Mouse (Mus musculus) C2C12 (cell line): ENCODE measurements around the gene Fem1b. TPM values are rescaled to one million over a fixed set of nuclear protein-coding genes. Genes with fewer than 3 reads are reported as not detected.

Source experiments
- H3K27me3 ChIP-seq: one replicate; pipeline ENCODE4 v1.6.1; 2011; ENCODE audit not compliant: control insufficient read depth, insufficient read depth, insufficient read length
- H3K36me3 ChIP-seq: one replicate; pipeline ENCODE4 v1.6.1; 2011; ENCODE audit not compliant: control insufficient read depth, insufficient read depth
- H3K4me3 ChIP-seq: one replicate; pipeline ENCODE4 v1.5.1; 2011; ENCODE audit warnings: mild to moderate bottlenecking, control low read depth; ENCODE audit not compliant: poor library complexity, insufficient read depth, severe bottlenecking
- H3K79me2 ChIP-seq: one replicate; pipeline ENCODE4 v1.6.1; 2011; ENCODE audit not compliant: control insufficient read depth, insufficient read depth
- H3K79me3 ChIP-seq: one replicate; pipeline ENCODE4 v1.6.1; 2011; ENCODE audit warnings: low read depth, control low read depth
- H3ac ChIP-seq: one replicate; pipeline ENCODE3; 2011; ENCODE audit warnings: low read depth; ENCODE audit not compliant: control insufficient read depth, insufficient read length
- CEBPB ChIP-seq: IDR thresholded peaks from one replicate; pipeline ENCODE4 v1.6.1; 2011; ENCODE audit warnings: low read depth, mild to moderate bottlenecking, control low read depth, moderate library complexity
- CTCF ChIP-seq: IDR thresholded peaks from one replicate; pipeline ENCODE4 v1.5.1; 2011; ENCODE audit not compliant: control insufficient read depth, insufficient read depth, insufficient read length
- FOSL1 ChIP-seq: IDR thresholded peaks from one replicate; pipeline ENCODE4 v1.8.0; 2011; ENCODE audit warnings: mild to moderate bottlenecking, low read length; ENCODE audit not compliant: poor library complexity, insufficient read depth, severe bottlenecking
- MAX ChIP-seq: IDR thresholded peaks from one replicate; pipeline ENCODE4 v1.6.1; 2011; ENCODE audit warnings: mild to moderate bottlenecking, control low read depth
- MYOD1 ChIP-seq: IDR thresholded peaks from one replicate; pipeline ENCODE4 v1.6.1; 2011; ENCODE audit warnings: low read depth; ENCODE audit not compliant: control insufficient read depth, insufficient read length
- MYOG ChIP-seq: IDR thresholded peaks from one replicate; pipeline ENCODE4 v1.6.1; 2011; ENCODE audit not compliant: control insufficient read depth, insufficient read length; ENCODE audit errors: extremely low read depth
- USF1 ChIP-seq: IDR thresholded peaks from one replicate; pipeline ENCODE4 v1.6.1; 2011; ENCODE audit warnings: low read depth, mild to moderate bottlenecking, control low read depth, moderate library complexity
- polyA plus RNA-seq: library from polyadenylated mRNA; unstranded; fragments of >200 nt; fragmentation: generic; extraction: Trizol; gene quantifications from one replicate; pipeline ENCODE4 v1.2.1, GENCODE M21; 2012; ENCODE audit warnings: missing spikeins

Gene Fem1b
- polyA plus RNA-seq, 1 experiment: 11.0 TPM

DNA sequence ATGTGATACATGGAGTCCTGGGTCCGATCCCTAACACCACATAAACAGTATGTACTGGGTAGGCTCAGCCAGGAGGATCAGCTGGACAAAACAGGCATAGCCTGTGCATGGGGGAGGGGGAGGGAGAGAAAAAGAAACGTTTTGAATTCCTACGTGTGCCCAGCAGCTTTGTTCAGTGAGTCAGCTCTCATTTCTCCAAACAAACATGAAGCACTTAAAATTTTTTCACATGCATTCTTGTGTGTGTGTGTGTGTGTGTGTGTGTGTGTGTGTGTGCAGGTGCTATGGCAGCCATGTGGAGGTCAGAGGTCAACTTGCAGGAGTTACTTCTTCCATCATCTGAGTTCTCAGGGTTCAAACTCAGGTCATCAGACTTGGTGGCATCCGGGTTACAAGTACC is 36.3 kb downstream of the Fem1b start:
- no peaks in the 10 kb centered on the region for H3K79me3 ChIP-seq

GRCm38 (mm10) chr9:62772746-62773145 is 39.0 kb downstream of the Fem1b start:
- Histone ChIP-seq H3ac (no peak overlapping the region), H3K79me3 (no peaks in the 10 kb centered on the region), H3K4me3 (no peak overlapping the region), H3K79me2 (no peaks in the 10 kb centered on the region), H3K36me3 (no peaks in the 10 kb centered on the region), H3K27me3 (no peaks in the 10 kb centered on the region)
- no peak for TF ChIP-seq CTCF
- no peak for TF ChIP-seq MAX
- no peak for TF ChIP-seq MYOD1
- no peak for TF ChIP-seq CEBPB
- TF ChIP-seq MYOG: no peak
- no peak for TF ChIP-seq USF1
- TF ChIP-seq FOSL1: no peak

More for the DNA sequence above, 36.3 kb downstream of the Fem1b start:
- Histone ChIP-seq H3K27me3 (no peaks in the 10 kb centered on the region), H3K36me3 (no peaks in the 10 kb centered on the region), H3K79me2 (no peaks in the 10 kb centered on the region), H3K4me3 (no peak overlapping the region), H3ac (no peak overlapping the region)
- no peak for TF ChIP-seq FOSL1
- no peak for TF ChIP-seq MYOG
- TF ChIP-seq MAX: no peak
- TF ChIP-seq USF1: no peak
- no peak for TF ChIP-seq CEBPB
- TF ChIP-seq MYOD1: no peak
- TF ChIP-seq CTCF: no peak

- Histone ChIP-seq H3K36me3 (no peaks in the 10 kb centered on the region), H3K79me2 (no peaks in the 10 kb centered on the region), H3ac (no peak overlapping the region), H3K27me3 (no peaks in the 10 kb centered on the region), H3K4me3 (no peak overlapping the region), H3K79me3 (no peaks in the 10 kb centered on the region)
- TF ChIP-seq MAX (no peak), CEBPB (no peak), USF1 (no peak), CTCF (no peak), MYOG (no peak), MYOD1 (no peak), FOSL1 (no peak)
Measured at GRCm38 (mm10) chr9:62768361-62768760, 43.4 kb downstream of the Fem1b start.

- TF ChIP-seq CEBPB (no peak), FOSL1 (no peak), USF1 (no peak), MYOD1 (no peak)
- no peaks in the 10 kb centered on the region for H3K27me3 ChIP-seq
- no peaks in the 10 kb centered on the region for H3K79me3 ChIP-seq
- H3K36me3 ChIP-seq: no peaks in the 10 kb centered on the region
- H3K79me2 ChIP-seq: no peaks in the 10 kb centered on the region
- no peak overlapping the region for H3ac ChIP-seq
- H3K4me3 ChIP-seq: no peak overlapping the region
Measured at GRCm38 (mm10) chr9:62767464-62767863, 44.3 kb downstream of the Fem1b start.

- Histone ChIP-seq H3K79me3 (no peaks in the 10 kb centered on the region), H3ac (no peak overlapping the region), H3K27me3 (no peaks in the 10 kb centered on the region), H3K4me3 (no peak overlapping the region), H3K79me2 (no peaks in the 10 kb centered on the region), H3K36me3 (no peaks in the 10 kb centered on the region)
- TF ChIP-seq FOSL1 (no peak), MYOG (no peak)
Measured at GRCm38 (mm10) chr9:62765346-62765745, 46.4 kb downstream of the Fem1b start.

DNA sequence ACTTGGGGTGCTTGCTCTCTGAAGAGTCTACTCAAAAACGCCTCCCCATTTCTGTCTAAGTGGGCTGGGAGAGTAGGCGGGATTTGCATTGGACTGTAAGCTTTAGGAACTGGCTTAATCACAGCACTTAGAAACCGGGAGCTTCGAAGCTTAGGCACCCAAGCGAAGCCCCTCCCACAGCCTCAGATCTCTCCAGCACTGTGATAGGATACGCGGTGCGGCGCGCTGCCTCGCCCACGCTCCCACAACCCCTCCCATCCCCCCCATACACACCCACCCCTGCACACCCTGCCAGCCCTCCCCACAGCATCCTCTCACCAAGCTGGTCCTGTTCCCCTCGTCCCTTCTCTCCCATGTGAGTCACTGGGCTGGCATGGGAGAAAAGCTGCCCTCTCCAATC is 48.3 kb downstream of the Fem1b start:
- H3K79me2 ChIP-seq: no peaks in the 10 kb centered on the region
- H3K79me3 ChIP-seq: no peaks in the 10 kb centered on the region
- no peaks in the 10 kb centered on the region for H3K27me3 ChIP-seq
- no peaks in the 10 kb centered on the region for H3K36me3 ChIP-seq
- no peak overlapping the region for H3K4me3 ChIP-seq
- H3ac ChIP-seq: no peak overlapping the region
- TF ChIP-seq MAX (no peak), MYOG (no peak), MYOD1 (no peak), FOSL1 (no peak), USF1 (no peak), CTCF (no peak), CEBPB (no peak)

DNA sequence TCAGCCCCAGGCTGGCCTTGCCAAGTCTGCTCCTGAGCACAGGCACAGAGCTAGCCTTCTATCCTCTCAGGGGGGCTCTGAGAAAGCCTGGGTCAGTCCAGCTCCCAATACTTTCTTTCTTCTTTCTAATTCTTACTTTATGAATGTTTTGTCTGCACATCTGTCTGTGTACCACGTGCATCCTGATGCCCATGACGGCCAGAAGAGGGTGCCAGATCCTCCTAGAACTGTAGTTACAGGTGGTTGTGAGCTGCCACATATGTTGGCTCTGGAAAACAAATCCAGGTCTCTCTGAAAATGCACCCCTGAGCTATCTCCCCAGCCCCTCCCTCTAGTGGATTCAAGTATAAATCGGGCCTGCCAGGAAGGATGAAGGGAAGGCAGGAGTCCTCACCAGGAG is 52.1 kb downstream of the Fem1b start:
- no peaks in the 10 kb centered on the region for H3K79me3 ChIP-seq
- no peaks in the 10 kb centered on the region for H3K36me3 ChIP-seq
- H3K79me2 ChIP-seq: no peaks in the 10 kb centered on the region
- TF ChIP-seq MAX (no peak), USF1 (no peak), CTCF (no peak), MYOG (no peak), FOSL1 (no peak), MYOD1 (no peak), CEBPB (no peak)
- H3ac ChIP-seq: no peak overlapping the region
- no peaks in the 10 kb centered on the region for H3K27me3 ChIP-seq
- H3K4me3 ChIP-seq: no peak overlapping the region
